Mouse (Mus musculus): ENCODE results near the gene Ptprk. TPM values are rescaled to one million over a fixed set of nuclear protein-coding genes. Genes with fewer than 3 reads are reported as not detected.

The Ptprk gene
- polyA plus RNA-seq, 1 experiment from 2014 or later: 15.2 TPM

DNA sequence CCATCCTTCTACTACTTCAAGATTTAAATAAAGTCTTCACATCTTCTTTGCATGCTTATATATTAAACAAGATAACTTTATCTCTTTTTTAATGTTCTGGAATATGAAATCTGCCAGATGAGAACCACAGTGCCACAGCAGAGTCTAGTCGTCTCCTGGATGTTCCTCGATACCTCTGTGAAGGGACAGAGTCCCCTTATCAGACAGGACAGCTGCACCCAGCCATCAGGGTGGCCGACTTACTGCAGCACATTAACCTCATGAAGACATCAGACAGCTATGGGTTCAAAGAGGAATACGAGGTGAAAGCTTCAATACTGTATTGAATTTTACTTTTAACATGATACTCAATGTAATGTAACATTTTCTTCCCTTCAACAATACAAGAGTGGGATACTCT, 491.8 kb downstream of the Ptprk start:
- DNase-seq (ENCODE audit: low spot score) (no peak), ATAC-seq (replicated peaks; ENCODE audit: low FRiP score) (peak; percentile 98)
- H3K4me3 ChIP-seq (ENCODE audit: low read depth, low read length): no peak overlapping the region
- H3K27me3 ChIP-seq (replicated peaks; ENCODE audit: control insufficient read depth, insufficient read depth, low read length): no peaks in the 10 kb centered on the region
- no peaks in the 10 kb centered on the region for H3K36me3 ChIP-seq (ENCODE audit: control insufficient read depth, insufficient read depth, low read length)
- peak overlapping the region; percentile 35; the same call in 1 of the 2 replicates for H3K4me2 ChIP-seq
- WGBS: 29% methylated on average over 4 of the region's 4 CpGs
- H3K27ac ChIP-seq (ENCODE audit: low read depth, low read length): peak overlapping the region; percentile 58
- H3K9me3 ChIP-seq (ENCODE audit: control insufficient read depth, low read length): no peaks in the 10 kb centered on the region
- H3K9ac ChIP-seq (ENCODE audit: low read depth, low read length): no peak overlapping the region
- H3K4me1 ChIP-seq (replicated peaks; ENCODE audit: control insufficient read depth, insufficient read depth, low read length): peaks cover 16% of the 10 kb centered on the region

DNA sequence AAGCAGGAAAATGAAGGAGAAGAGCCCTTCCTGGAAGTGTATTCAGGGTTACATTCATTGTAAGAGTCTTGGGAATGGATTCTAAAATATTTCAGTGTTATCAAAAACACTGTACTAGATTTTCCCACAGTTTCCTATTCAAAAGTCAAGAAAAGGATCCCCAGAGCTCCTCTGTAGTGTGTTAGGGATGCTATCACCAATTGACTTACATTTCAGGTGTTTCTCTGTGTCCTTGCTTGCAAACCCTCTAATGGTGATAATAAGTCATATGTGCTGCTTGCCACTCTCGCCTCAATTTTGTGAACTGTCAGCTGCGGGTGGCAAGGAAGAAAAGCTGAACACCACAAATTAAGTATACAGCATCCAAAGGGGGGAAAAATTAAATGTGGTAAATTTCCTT, 492.2 kb downstream of the Ptprk start:
- peaks cover 16% of the 10 kb centered on the region for H3K4me1 ChIP-seq (replicated peaks; ENCODE audit: control insufficient read depth, insufficient read depth, low read length)
- no peak overlapping the region for H3K4me3 ChIP-seq (ENCODE audit: low read depth, low read length)
- no peaks in the 10 kb centered on the region for H3K9me3 ChIP-seq (ENCODE audit: control insufficient read depth, low read length)
- H3K27me3 ChIP-seq (replicated peaks; ENCODE audit: control insufficient read depth, insufficient read depth, low read length): no peaks in the 10 kb centered on the region
- no peak overlapping the region for H3K9ac ChIP-seq (ENCODE audit: low read depth, low read length)
- H3K4me2 ChIP-seq: peak overlapping the region; percentile 35; the same call in 1 of the 2 replicates
- peak overlapping the region; percentile 58 for H3K27ac ChIP-seq (ENCODE audit: low read depth, low read length)
- DNase-seq (ENCODE audit: low spot score) (no peak), ATAC-seq (replicated peaks; ENCODE audit: low FRiP score) (peak; percentile 37; the same call in 1 of the 2 replicates)
- H3K36me3 ChIP-seq (ENCODE audit: control insufficient read depth, insufficient read depth, low read length): no peaks in the 10 kb centered on the region
- 84% methylated on average over 2 of the region's 2 CpGs for WGBS

DNA sequence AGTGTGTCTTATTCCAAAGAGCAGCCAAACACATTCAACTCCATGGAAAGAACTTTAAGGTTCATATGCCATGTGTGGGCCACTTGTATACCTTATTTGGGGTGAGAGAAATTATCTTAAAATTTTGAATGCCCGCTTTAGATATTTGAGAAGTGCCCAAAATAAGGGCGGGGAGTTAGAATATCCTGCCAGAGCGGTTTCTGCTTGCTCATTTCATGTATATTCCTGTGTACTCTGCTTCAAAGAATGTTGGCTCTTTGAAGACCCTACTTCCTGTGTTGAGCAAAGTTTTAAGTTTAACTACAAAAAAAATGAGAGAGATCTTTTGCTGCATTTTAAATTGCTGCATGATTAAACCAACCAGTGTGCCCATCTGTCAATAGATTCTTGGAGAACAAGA, 492.8 kb downstream of the Ptprk start:
- H3K4me2 ChIP-seq: no peak overlapping the region
- 88% methylated on average over 3 of the region's 3 CpGs for WGBS
- H3K36me3 ChIP-seq (ENCODE audit: control insufficient read depth, insufficient read depth, low read length): no peaks in the 10 kb centered on the region
- no peak overlapping the region for H3K9ac ChIP-seq (ENCODE audit: low read depth, low read length)
- no peak overlapping the region for H3K27ac ChIP-seq (ENCODE audit: low read depth, low read length)
- H3K4me3 ChIP-seq (ENCODE audit: low read depth, low read length): no peak overlapping the region
- peaks cover 16% of the 10 kb centered on the region for H3K4me1 ChIP-seq (replicated peaks; ENCODE audit: control insufficient read depth, insufficient read depth, low read length)
- H3K27me3 ChIP-seq (replicated peaks; ENCODE audit: control insufficient read depth, insufficient read depth, low read length): no peaks in the 10 kb centered on the region
- ATAC-seq (replicated peaks; ENCODE audit: low FRiP score) (no peak), DNase-seq (ENCODE audit: low spot score) (no peak)
- H3K9me3 ChIP-seq (ENCODE audit: control insufficient read depth, low read length): no peaks in the 10 kb centered on the region

DNA sequence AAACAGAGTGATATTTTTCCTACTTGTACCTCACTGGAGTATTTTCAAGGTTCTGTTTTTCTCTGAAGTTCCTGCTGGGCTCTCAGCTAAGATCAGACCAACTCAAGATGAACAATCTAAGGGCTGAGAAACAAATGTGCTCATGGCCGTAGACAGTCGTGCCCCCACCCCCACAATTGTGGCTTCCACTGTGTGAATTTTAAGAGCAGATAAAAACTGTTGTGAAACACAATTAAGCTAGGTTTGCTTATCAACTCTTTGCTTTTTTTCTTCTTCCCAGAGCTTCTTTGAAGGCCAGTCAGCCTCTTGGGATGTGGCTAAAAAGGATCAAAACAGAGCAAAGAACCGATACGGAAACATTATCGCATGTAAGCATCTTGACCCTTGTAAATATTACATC, 493.4 kb downstream of the Ptprk start:
- H3K4me3 ChIP-seq (ENCODE audit: low read depth, low read length): no peak overlapping the region
- no peaks in the 10 kb centered on the region for H3K9me3 ChIP-seq (ENCODE audit: control insufficient read depth, low read length)
- H3K9ac ChIP-seq (ENCODE audit: low read depth, low read length): no peak overlapping the region
- H3K36me3 ChIP-seq (ENCODE audit: control insufficient read depth, insufficient read depth, low read length): no peaks in the 10 kb centered on the region
- H3K27ac ChIP-seq (ENCODE audit: low read depth, low read length): no peak overlapping the region
- 58% methylated on average over 5 of the region's 5 CpGs for WGBS
- H3K4me1 ChIP-seq (replicated peaks; ENCODE audit: control insufficient read depth, insufficient read depth, low read length): peaks cover 16% of the 10 kb centered on the region
- no peaks in the 10 kb centered on the region for H3K27me3 ChIP-seq (replicated peaks; ENCODE audit: control insufficient read depth, insufficient read depth, low read length)
- H3K4me2 ChIP-seq: no peak overlapping the region
- ATAC-seq (replicated peaks; ENCODE audit: low FRiP score) (peak; percentile 53), DNase-seq (ENCODE audit: low spot score) (no peak)

DNA sequence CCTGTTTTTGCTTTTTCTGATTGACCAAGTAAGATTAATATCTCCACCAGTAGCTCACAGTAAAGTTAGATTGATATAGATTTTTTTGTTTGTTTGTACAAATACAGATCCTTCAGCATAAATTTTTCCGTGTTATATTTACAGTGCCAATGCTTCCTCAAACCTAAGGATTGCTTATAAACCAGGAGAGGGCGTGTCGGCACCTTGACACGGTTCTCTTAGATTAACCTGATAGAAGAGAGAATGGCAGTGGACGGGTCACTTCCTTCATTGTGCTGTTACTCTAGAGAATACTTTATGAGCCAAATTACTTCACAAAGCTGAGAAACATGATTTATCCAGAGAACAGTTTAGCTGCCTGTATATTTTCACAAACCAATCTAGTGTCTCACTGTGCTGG, 505.0 kb downstream of the Ptprk start:
- H3K4me2 ChIP-seq: no peak overlapping the region
- no peaks in the 10 kb centered on the region for H3K4me1 ChIP-seq (replicated peaks; ENCODE audit: control insufficient read depth, insufficient read depth, low read length)
- no peaks in the 10 kb centered on the region for H3K27me3 ChIP-seq (replicated peaks; ENCODE audit: control insufficient read depth, insufficient read depth, low read length)
- no peak overlapping the region for H3K27ac ChIP-seq (ENCODE audit: low read depth, low read length)
- H3K9me3 ChIP-seq (ENCODE audit: control insufficient read depth, low read length): no peaks in the 10 kb centered on the region
- H3K36me3 ChIP-seq (ENCODE audit: control insufficient read depth, insufficient read depth, low read length): no peaks in the 10 kb centered on the region; the same call in 1 of the 2 replicates
- ATAC-seq (replicated peaks; ENCODE audit: low FRiP score) (no peak), DNase-seq (ENCODE audit: low spot score) (no peak)
- H3K4me3 ChIP-seq (ENCODE audit: low read depth, low read length): no peak overlapping the region
- WGBS: 81% methylated on average over 5 of the region's 5 CpGs
- no peak overlapping the region for H3K9ac ChIP-seq (ENCODE audit: low read depth, low read length)

DNA sequence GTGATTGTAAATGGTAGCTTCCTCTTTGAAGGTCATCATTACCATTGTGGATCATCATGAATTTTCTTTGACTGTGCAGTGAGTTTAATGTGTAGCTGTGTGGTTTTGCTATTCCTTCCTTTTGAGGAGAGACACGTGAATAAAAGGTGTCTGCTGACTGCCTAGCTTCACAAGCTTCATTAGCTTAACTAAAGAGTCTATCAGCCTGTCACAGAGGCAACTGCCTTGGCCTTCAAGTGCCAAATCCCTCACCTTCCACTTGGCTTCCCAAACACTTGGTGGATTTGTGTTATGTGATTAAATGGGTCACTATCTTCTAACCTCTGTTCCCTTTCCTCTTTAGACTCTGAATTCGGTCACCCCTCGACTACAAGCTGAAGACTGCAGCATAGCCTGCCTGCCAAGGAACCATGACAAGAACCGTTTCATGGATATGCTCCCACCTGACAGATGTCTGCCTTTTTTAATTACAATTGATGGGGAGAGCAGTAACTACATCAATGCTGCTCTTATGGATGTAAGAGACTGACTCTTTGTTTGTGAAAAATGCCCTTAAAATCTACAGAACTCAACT, 512.0 kb downstream of the Ptprk start:
- no peak overlapping the region for H3K9ac ChIP-seq (ENCODE audit: low read depth, low read length)

DNA sequence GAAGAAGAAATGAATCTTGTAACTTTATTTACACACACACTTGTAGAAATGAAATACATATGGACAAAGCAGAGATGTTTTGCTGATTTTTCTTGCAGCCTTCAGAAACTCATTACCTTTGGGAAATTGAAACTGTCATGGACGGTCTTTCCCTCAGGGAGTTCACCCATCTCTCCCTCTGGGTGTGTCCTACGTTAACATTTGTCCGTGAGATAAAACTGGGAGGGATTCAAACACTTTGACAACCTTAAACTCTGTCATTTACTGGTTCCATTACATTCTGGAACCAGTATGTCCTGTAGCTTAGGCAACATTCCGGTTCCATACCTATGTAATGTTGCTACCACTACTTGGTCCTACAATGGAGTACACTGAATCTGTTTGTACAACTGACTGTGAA, 513.8 kb downstream of the Ptprk start:
- H3K9me3 ChIP-seq (ENCODE audit: control insufficient read depth, low read length): no peaks in the 10 kb centered on the region
- ATAC-seq (replicated peaks; ENCODE audit: low FRiP score) (0 out of 2 replicates have a peak, but pooled peaks have one; percentile 56), DNase-seq (ENCODE audit: low spot score) (no peak)
- no peak overlapping the region for H3K27ac ChIP-seq (ENCODE audit: low read depth, low read length)
- no peak overlapping the region for H3K9ac ChIP-seq (ENCODE audit: low read depth, low read length)
- no peaks in the 10 kb centered on the region for H3K27me3 ChIP-seq (replicated peaks; ENCODE audit: control insufficient read depth, insufficient read depth, low read length)
- H3K36me3 ChIP-seq (ENCODE audit: control insufficient read depth, insufficient read depth, low read length): no peaks in the 10 kb centered on the region
- no peak overlapping the region for H3K4me3 ChIP-seq (ENCODE audit: low read depth, low read length)
- WGBS: 70% methylated on average over 4 of the region's 4 CpGs
- H3K4me1 ChIP-seq (replicated peaks; ENCODE audit: control insufficient read depth, insufficient read depth, low read length): peaks cover 2% of the 10 kb centered on the region; the same call in 1 of the 2 replicates
- no peak overlapping the region for H3K4me2 ChIP-seq

More for the DNA sequence above, 512.0 kb downstream of the Ptprk start:
- ATAC-seq (replicated peaks; ENCODE audit: low FRiP score) (no peak), DNase-seq (ENCODE audit: low spot score) (no peak)
- Histone ChIP-seq H3K27ac (ENCODE audit: low read depth, low read length) (no peak overlapping the region), H3K36me3 (ENCODE audit: control insufficient read depth, insufficient read depth, low read length) (no peaks in the 10 kb centered on the region; the same call in 1 of the 2 replicates), H3K4me1 (replicated peaks; ENCODE audit: control insufficient read depth, insufficient read depth, low read length) (peaks cover 2% of the 10 kb centered on the region; the same call in 1 of the 2 replicates), H3K9me3 (ENCODE audit: control insufficient read depth, low read length) (no peaks in the 10 kb centered on the region), H3K4me3 (ENCODE audit: low read depth, low read length) (no peak overlapping the region), H3K27me3 (replicated peaks; ENCODE audit: control insufficient read depth, insufficient read depth, low read length) (no peaks in the 10 kb centered on the region), H3K4me2 (no peak overlapping the region)
- WGBS: 71% methylated on average over 4 of the region's 4 CpGs

DNA sequence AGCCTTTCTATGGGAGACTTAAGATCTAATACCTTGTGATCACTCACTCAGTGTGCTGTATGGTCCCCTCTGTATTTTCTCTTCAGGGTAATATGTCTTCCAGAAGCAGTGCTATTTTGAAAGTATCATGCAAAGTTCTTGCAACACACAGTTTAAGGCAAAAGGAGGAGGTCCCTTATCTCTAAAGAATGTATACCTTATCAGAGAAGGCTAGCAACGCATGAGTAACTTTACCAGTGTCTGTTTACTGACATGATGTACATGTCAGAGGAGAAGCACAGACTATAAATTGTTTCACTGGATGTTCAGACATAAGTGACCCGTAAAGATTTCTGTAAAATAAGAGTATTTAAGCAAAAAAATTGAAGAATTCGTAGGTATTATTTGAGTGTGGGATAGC, 516.2 kb downstream of the Ptprk start:
- H3K36me3 ChIP-seq (ENCODE audit: control insufficient read depth, insufficient read depth, low read length): no peaks in the 10 kb centered on the region
- H3K27me3 ChIP-seq (replicated peaks; ENCODE audit: control insufficient read depth, insufficient read depth, low read length): no peaks in the 10 kb centered on the region
- DNase-seq (ENCODE audit: low spot score) (no peak), ATAC-seq (replicated peaks; ENCODE audit: low FRiP score) (peak; percentile 81)
- no peak overlapping the region for H3K4me2 ChIP-seq
- peaks cover 2% of the 10 kb centered on the region for H3K4me1 ChIP-seq (replicated peaks; ENCODE audit: control insufficient read depth, insufficient read depth, low read length)
- H3K27ac ChIP-seq (ENCODE audit: low read depth, low read length): no peak overlapping the region
- WGBS: 56% methylated on average over 3 of the region's 3 CpGs
- no peaks in the 10 kb centered on the region for H3K9me3 ChIP-seq (ENCODE audit: control insufficient read depth, low read length)
- H3K4me3 ChIP-seq (ENCODE audit: low read depth, low read length): no peak overlapping the region
- no peak overlapping the region for H3K9ac ChIP-seq (ENCODE audit: low read depth, low read length)

DNA sequence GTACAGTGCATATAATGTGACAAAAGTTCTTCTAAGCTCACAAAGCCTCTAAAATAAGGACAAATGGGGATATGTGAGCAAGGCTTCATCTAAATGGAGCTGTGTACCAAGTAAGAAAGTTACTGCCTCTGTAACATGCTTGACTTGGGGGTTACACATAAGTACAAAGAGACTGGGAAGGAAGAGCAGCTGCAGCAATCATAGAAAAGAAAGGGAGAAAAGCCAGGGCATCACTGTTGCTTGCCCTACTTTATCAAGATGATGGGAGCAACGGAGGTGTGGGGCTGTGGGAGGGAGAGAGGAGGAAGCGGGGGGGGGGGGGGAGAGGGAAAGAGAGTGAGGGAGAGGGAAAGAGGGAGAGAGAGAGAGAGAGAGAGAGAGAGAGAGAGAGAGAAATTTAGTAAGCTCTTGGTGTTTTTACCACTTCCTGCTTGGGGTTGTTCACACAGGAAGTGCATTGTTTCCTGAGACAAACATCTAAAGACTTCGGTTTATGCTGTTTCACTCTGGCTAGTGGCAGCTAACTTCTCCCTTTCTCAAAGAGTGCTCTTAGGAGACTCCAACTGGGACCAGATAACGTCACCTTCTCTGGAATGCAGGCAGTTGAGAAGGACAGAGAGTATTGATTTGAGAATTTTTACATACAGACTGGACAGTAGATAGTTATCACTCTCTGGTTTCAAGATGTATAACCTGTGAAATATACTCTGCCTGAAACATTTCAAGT, 519.1 kb downstream of the Ptprk start:
- no peaks in the 10 kb centered on the region for H3K9me3 ChIP-seq (ENCODE audit: control insufficient read depth, low read length)
- WGBS: 23% methylated on average over 3 of the region's 4 CpGs
- no peaks in the 10 kb centered on the region for H3K27me3 ChIP-seq (replicated peaks; ENCODE audit: control insufficient read depth, insufficient read depth, low read length)
- H3K4me2 ChIP-seq: no peak overlapping the region
- no peak overlapping the region for H3K9ac ChIP-seq (ENCODE audit: low read depth, low read length)
- H3K36me3 ChIP-seq (ENCODE audit: control insufficient read depth, insufficient read depth, low read length): no peaks in the 10 kb centered on the region
- H3K4me1 ChIP-seq (replicated peaks; ENCODE audit: control insufficient read depth, insufficient read depth, low read length): peaks cover 2% of the 10 kb centered on the region
- peak; percentile 35; the same call in 1 of the 2 replicates for ATAC-seq (replicated peaks; ENCODE audit: low FRiP score)
- H3K4me3 ChIP-seq (ENCODE audit: low read depth, low read length): no peak overlapping the region
- no peak overlapping the region for H3K27ac ChIP-seq (ENCODE audit: low read depth, low read length)
- no peak for DNase-seq (ENCODE audit: low spot score)

Measured in liver, embryonic 11.5 days (tissue).